Mouse (Mus musculus): ENCODE measurements around the gene Klhl3.

GRCm38 (mm10) chr13:58147760-58148159, 34.4 kb upstream of the Klhl3 start:
- TF ChIP-seq CTCF (IDR thresholded peaks at IDR 0.05; ENCODE audit: low read depth, low read length) (no peak), POLR2A (IDR thresholded peaks at IDR 0.05; ENCODE audit: extremely low read depth, insufficient read depth, low read length) (no peak)
